Mouse (Mus musculus) kidney, adult 2 months (tissue): ENCODE measurements around the gene Aebp2.
"Not testable (repeated sequence)": the region's sequence is repeated elsewhere in the genome, so short reads cannot be mapped to it uniquely, and the experiment has no call there.

Source experiments
- CTCF ChIP-seq: fragments of 200-500 bp; conservative IDR thresholded peaks from 2 replicates; pipeline ENCODE4 v1.5.1; 2011; ENCODE audit warnings: low read depth, mild to moderate bottlenecking, control low read depth, low read length, moderate library complexity, mixed read lengths; ENCODE audit not compliant: insufficient read depth, insufficient read length
- POLR2A ChIP-seq: fragments of 200-500 bp; IDR thresholded peaks from one replicate; pipeline ENCODE4 v1.6.1; 2011; ENCODE audit warnings: low read depth, low read length, control low read depth

- not testable (repeated sequence) for TF ChIP-seq CTCF, POLR2A
These were observed 43.5 kb upstream of the Aebp2 start for GRCm38 (mm10) chr6:140578985-140579384.
